Mouse (Mus musculus) small intestine, adult 2 months (tissue): Measurements from ENCODE around the gene Susd3. TPM values are rescaled to one million over a fixed set of nuclear protein-coding genes. Genes with fewer than 3 reads are reported as not detected.

ENCODE experiments used
- H3K27ac ChIP-seq: fragments of 200-500 bp; 2 replicates; pipeline ENCODE4 v1.5.1; 2012; ENCODE audit warnings: low read depth, low read length, control low read depth, inconsistent platforms; ENCODE audit not compliant: insufficient read depth
- H3K27me3 ChIP-seq: fragments of 200-500 bp; 2 replicates; pipeline ENCODE4 v1.6.1; 2012; ENCODE audit warnings: mild to moderate bottlenecking, moderate library complexity, low read length, inconsistent platforms; ENCODE audit not compliant: control insufficient read depth, insufficient read depth
- H3K36me3 ChIP-seq: fragments of 200-500 bp; 2 replicates; pipeline ENCODE4 v1.6.1; 2012; ENCODE audit warnings: mild to moderate bottlenecking, low read length, control low read depth, inconsistent platforms; ENCODE audit not compliant: control insufficient read depth, insufficient read depth
- H3K4me1 ChIP-seq: fragments of 200-500 bp; 2 replicates; pipeline ENCODE4 v1.6.1; 2012; ENCODE audit warnings: low read length, inconsistent platforms, mixed read lengths; ENCODE audit not compliant: control insufficient read depth, insufficient read depth, insufficient read length
- H3K4me3 ChIP-seq: fragments of 200-500 bp; 2 replicates; pipeline ENCODE4 v1.5.1; 2012; ENCODE audit warnings: low read depth, mild to moderate bottlenecking, control low read depth, inconsistent platforms, low read length, moderate library complexity
- CTCF ChIP-seq: fragments of 200-500 bp; IDR thresholded peaks from 2 replicates; pipeline ENCODE4 v1.5.1; 2012; ENCODE audit warnings: low read depth, mild to moderate bottlenecking, control low read depth, inconsistent platforms, low read length, moderate library complexity, mixed read lengths; ENCODE audit not compliant: insufficient replicate concordance, insufficient read length; ENCODE audit errors: extremely low read depth
- POLR2A ChIP-seq: fragments of 200-500 bp; IDR thresholded peaks from 2 replicates; pipeline ENCODE4 v1.6.1; 2012; ENCODE audit warnings: low read depth, mild to moderate bottlenecking, control low read depth, inconsistent platforms, low read length, moderate library complexity
- WGBS: fragments of 180-500 bp; shearing (Covaris S2); methylation state at CpG from one replicate; pipeline ENCODE4 v1.1.7; 2018; 5-methylcytosine and 5-hydroxymethylcytosine counted together
- polyA plus RNA-seq: library from polyadenylated mRNA; depleted of rRNA; stranded (reverse); fragments of >200 nt; gene quantifications from 2 replicates; pipeline ENCODE4 v1.2.3, GENCODE M21; 2012

Gene Susd3
- polyA plus RNA-seq, 1 experiment = 5.1 TPM

- no peak overlapping the region for H3K27ac ChIP-seq
- 56% methylated on average over 8 of the region's 8 CpGs for WGBS
- H3K4me3 ChIP-seq = no peak overlapping the region
- H3K27me3 ChIP-seq = no peaks in the 10 kb centered on the region
- TF ChIP-seq POLR2A = no peak
- TF ChIP-seq CTCF = no peak
- no peaks in the 10 kb centered on the region for H3K36me3 ChIP-seq
- H3K4me1 ChIP-seq = no peaks in the 10 kb centered on the region
Measured at GRCm38 (mm10) chr13:49233792-49234572, 14.5 kb downstream of the Susd3 start.

GRCm38 (mm10) chr13:49225633-49226032 lies 22.9 kb downstream of the Susd3 start:
- TF ChIP-seq CTCF (no peak), POLR2A (no peak)
- no peak overlapping the region for H3K27ac ChIP-seq
- H3K4me3 ChIP-seq = no peak overlapping the region
- no peaks in the 10 kb centered on the region for H3K27me3 ChIP-seq
- H3K36me3 ChIP-seq = no peaks in the 10 kb centered on the region
- 19% methylated on average over 4 of the region's 4 CpGs for WGBS
- H3K4me1 ChIP-seq = no peaks in the 10 kb centered on the region

GRCm38 (mm10) chr13:49225159-49225558 lies 23.3 kb downstream of the Susd3 start:
- no peaks in the 10 kb centered on the region for H3K4me1 ChIP-seq
- 83% methylated on average over 3 of the region's 3 CpGs for WGBS

GRCm38 (mm10) chr13:49224729-49225128 lies 23.8 kb downstream of the Susd3 start:
- Histone ChIP-seq H3K27me3 (no peaks in the 10 kb centered on the region), H3K4me3 (no peak overlapping the region), H3K36me3 (no peaks in the 10 kb centered on the region), H3K4me1 (no peaks in the 10 kb centered on the region), H3K27ac (no peak overlapping the region)
- TF ChIP-seq CTCF (no peak), POLR2A (no peak)
- 66% methylated on average over 6 of the region's 6 CpGs for WGBS

More at GRCm38 (mm10) chr13:49225159-49225558, 23.3 kb downstream of the Susd3 start:
- TF ChIP-seq CTCF (no peak), POLR2A (no peak)
- Histone ChIP-seq H3K27me3 (no peaks in the 10 kb centered on the region), H3K36me3 (no peaks in the 10 kb centered on the region), H3K27ac (no peak overlapping the region), H3K4me3 (no peak overlapping the region)

GRCm38 (mm10) chr13:49224314-49224713 lies 24.2 kb downstream of the Susd3 start:
- 20% methylated on average over 10 of the region's 10 CpGs for WGBS
- H3K4me1 ChIP-seq = no peaks in the 10 kb centered on the region
- no peak overlapping the region for H3K4me3 ChIP-seq
- no peak overlapping the region for H3K27ac ChIP-seq
- TF ChIP-seq POLR2A (no peak), CTCF (no peak)
- no peaks in the 10 kb centered on the region for H3K36me3 ChIP-seq
- no peaks in the 10 kb centered on the region for H3K27me3 ChIP-seq

- H3K27me3 ChIP-seq = no peaks in the 10 kb centered on the region
- H3K27ac ChIP-seq = no peak overlapping the region
- H3K36me3 ChIP-seq = no peaks in the 10 kb centered on the region
- TF ChIP-seq POLR2A = no peak
- no peak for TF ChIP-seq CTCF
- WGBS = 51% methylated on average over 5 of the region's 5 CpGs
- H3K4me3 ChIP-seq = no peak overlapping the region
- H3K4me1 ChIP-seq = peaks cover 3% of the 10 kb centered on the region; the same call in 1 of the 2 replicates
Measured at GRCm38 (mm10) chr13:49220912-49221311, 27.6 kb downstream of the Susd3 start.

GRCm38 (mm10) chr13:49219367-49219766 lies 29.1 kb downstream of the Susd3 start:
- TF ChIP-seq POLR2A (no peak), CTCF (no peak)
- no peaks in the 10 kb centered on the region for H3K36me3 ChIP-seq
- no peak overlapping the region for H3K4me3 ChIP-seq
- H3K4me1 ChIP-seq = peaks cover 6% of the 10 kb centered on the region; the same call in 1 of the 2 replicates
- no peak overlapping the region for H3K27ac ChIP-seq
- 92% methylated on average over 4 of the region's 4 CpGs for WGBS
- H3K27me3 ChIP-seq = no peaks in the 10 kb centered on the region

- H3K27ac ChIP-seq = no peak overlapping the region
- H3K4me1 ChIP-seq = peaks cover 9% of the 10 kb centered on the region
- no peaks in the 10 kb centered on the region for H3K27me3 ChIP-seq
- no peaks in the 10 kb centered on the region for H3K36me3 ChIP-seq
- no peak for TF ChIP-seq CTCF
- no peak for TF ChIP-seq POLR2A
- WGBS = 87% methylated on average over 3 of the region's 3 CpGs
- H3K4me3 ChIP-seq = no peak overlapping the region
Measured at GRCm38 (mm10) chr13:49218651-49219050, 29.9 kb downstream of the Susd3 start.
